Mouse (Mus musculus) liver, embryonic 11.5 days (tissue): ENCODE results near the gene Gbp7. TPM values are rescaled to one million over a fixed set of nuclear protein-coding genes. Genes with fewer than 3 reads are reported as not detected.
"Not testable (repeated sequence)": the region's sequence is repeated elsewhere in the genome, so short reads cannot be mapped to it uniquely, and the experiment has no call there.

Source experiments
- ATAC-seq: fragments of 200-750 bp; cut with Nextera tagmentation; replicated peaks from 2 replicates; pipeline ENCODE4 v1.8.0; 2017; ENCODE audit warnings: moderate number of reproducible peaks, mild to moderate bottlenecking, moderate TSS enrichment, moderate library complexity; ENCODE audit not compliant: low FRiP score
- DNase-seq: peaks from one replicate; pipeline ENCODE4 v3.0.0-alpha.2; 2017; ENCODE audit warnings: low spot score
- H3K27ac ChIP-seq: fragments of 300-500 bp; sonication (generic); 2 replicates; pipeline ENCODE4 v1.5.1; 2014; ENCODE audit warnings: mild to moderate bottlenecking, low read depth, low read length, control low read depth
- H3K27me3 ChIP-seq: fragments of 300-500 bp; sonication (generic); replicated peaks from 2 replicates; pipeline ENCODE4 v1.6.1; 2014; ENCODE audit warnings: low read length, mixed read lengths; ENCODE audit not compliant: control insufficient read depth, insufficient read depth
- H3K36me3 ChIP-seq: fragments of 300-500 bp; sonication (generic); 2 replicates; pipeline ENCODE4 v1.6.1; 2014; ENCODE audit warnings: mild to moderate bottlenecking, low read length, moderate library complexity, mixed read lengths; ENCODE audit not compliant: control insufficient read depth, insufficient read depth
- H3K4me1 ChIP-seq: fragments of 300-500 bp; sonication (generic); replicated peaks from 2 replicates; pipeline ENCODE4 v1.6.1; 2014; ENCODE audit warnings: low read length, mixed read lengths; ENCODE audit not compliant: control insufficient read depth, insufficient read depth
- H3K4me2 ChIP-seq: fragments of 300-500 bp; sonication (generic); 2 replicates; pipeline ENCODE4 v1.6.1; 2014; ENCODE audit warnings: mild to moderate bottlenecking, control low read depth, moderate library complexity
- H3K4me3 ChIP-seq: fragments of 300-500 bp; sonication (generic); 2 replicates; pipeline ENCODE4 v1.5.1; 2014; ENCODE audit warnings: low read depth, low read length, control low read depth
- H3K9ac ChIP-seq: fragments of 300-500 bp; sonication (generic); 2 replicates; pipeline ENCODE4 v1.6.1; 2014; ENCODE audit warnings: low read depth, low read length, control low read depth
- H3K9me3 ChIP-seq: fragments of 300-500 bp; sonication (generic); 2 replicates; pipeline ENCODE4 v1.6.1; 2016; ENCODE audit warnings: low read length, inconsistent platforms, mixed read lengths; ENCODE audit not compliant: control insufficient read depth
- WGBS: fragments of 180-500 bp; shearing (Covaris S2); extraction: QIAGEN DNeasy Blood & Tissue Kit; methylation state at CpG from one replicate; pipeline ENCODE4 v1.1.7; 2014; 5-methylcytosine and 5-hydroxymethylcytosine counted together
- polyA plus RNA-seq: library from polyadenylated mRNA; unstranded; fragments of >200 nt; fragmentation: Nextera tagmentation; extraction: Ambion mirVana; gene quantifications from 2 replicates; pipeline ENCODE4 v1.2.1, GENCODE M21; 2014

Gbp7 gene
- polyA plus RNA-seq, 1 experiment from 2014 or later, result 3.4 TPM

GRCm38 (mm10) chr3:142529597-142529996 is 545 bp upstream of the Gbp7 start:
- H3K36me3 ChIP-seq, result no peaks in the 10 kb centered on the region
- no peaks in the 10 kb centered on the region for H3K27me3 ChIP-seq
- 46% methylated on average over 2 of the region's 2 CpGs for WGBS
- no peaks in the 10 kb centered on the region for H3K4me1 ChIP-seq
- no peaks in the 10 kb centered on the region for H3K9me3 ChIP-seq
- H3K9ac ChIP-seq, result no peak overlapping the region
- ATAC-seq (no peak; the same call in 1 of the 2 replicates), DNase-seq (no peak)
- H3K4me3 ChIP-seq, result peak overlapping the region; percentile 63
- H3K27ac ChIP-seq, result no peak overlapping the region
- peak overlapping the region; percentile 94 for H3K4me2 ChIP-seq

GRCm38 (mm10) chr3:142531595-142531994 is 1.5 kb downstream of the Gbp7 start:
- Histone ChIP-seq H3K36me3 (no peaks in the 10 kb centered on the region), H3K4me1 (no peaks in the 10 kb centered on the region), H3K27ac (no peak overlapping the region), H3K9me3 (no peaks in the 10 kb centered on the region), H3K4me3 (no peak overlapping the region), H3K27me3 (no peaks in the 10 kb centered on the region), H3K9ac (no peak overlapping the region), H3K4me2 (no peak overlapping the region)
- 81% methylated on average over 3 of the region's 3 CpGs for WGBS
- ATAC-seq, result no peak
- no peak for DNase-seq

GRCm38 (mm10) chr3:142533185-142533584 is 3.0 kb downstream of the Gbp7 start:
- H3K27ac ChIP-seq, result no peak overlapping the region
- H3K4me3 ChIP-seq, result no peak overlapping the region
- H3K4me1 ChIP-seq, result no peaks in the 10 kb centered on the region
- ATAC-seq (no peak), DNase-seq (no peak)
- no peaks in the 10 kb centered on the region for H3K27me3 ChIP-seq
- H3K9ac ChIP-seq, result no peak overlapping the region
- WGBS, result 84% methylated on average over 3 of the region's 3 CpGs
- H3K4me2 ChIP-seq, result no peak overlapping the region
- no peaks in the 10 kb centered on the region for H3K9me3 ChIP-seq
- no peaks in the 10 kb centered on the region for H3K36me3 ChIP-seq

- WGBS, result 59% methylated on average over 1 of the region's 1 CpGs
- no peak overlapping the region for H3K4me2 ChIP-seq
- no peaks in the 10 kb centered on the region for H3K27me3 ChIP-seq
- ATAC-seq, result no peak
- no peaks in the 10 kb centered on the region for H3K9me3 ChIP-seq
- no peak overlapping the region for H3K27ac ChIP-seq
- H3K4me3 ChIP-seq, result no peak overlapping the region
- no peak overlapping the region for H3K9ac ChIP-seq
- no peak for DNase-seq
- no peaks in the 10 kb centered on the region for H3K36me3 ChIP-seq
- no peaks in the 10 kb centered on the region for H3K4me1 ChIP-seq
These were observed 5.5 kb downstream of the Gbp7 start for GRCm38 (mm10) chr3:142535667-142536066.

GRCm38 (mm10) chr3:142541391-142541790 is 11.2 kb downstream of the Gbp7 start:
- Histone ChIP-seq H3K27ac (no peak overlapping the region), H3K9ac (no peak overlapping the region), H3K4me1 (no peaks in the 10 kb centered on the region), H3K9me3 (no peaks in the 10 kb centered on the region), H3K4me3 (no peak overlapping the region), H3K36me3 (no peaks in the 10 kb centered on the region), H3K4me2 (no peak overlapping the region), H3K27me3 (no peaks in the 10 kb centered on the region)
- ATAC-seq, result no peak
- WGBS, result 81% methylated on average over 6 of the region's 6 CpGs
- no peak for DNase-seq

- H3K9me3 ChIP-seq, H3K4me1 ChIP-seq, H3K9ac ChIP-seq, H3K27me3 ChIP-seq, H3K36me3 ChIP-seq, H3K27ac ChIP-seq, H3K4me2 ChIP-seq, DNase-seq, H3K4me3 ChIP-seq, ATAC-seq: not testable (repeated sequence)
- 87% methylated on average over 12 of the region's 12 CpGs for WGBS
These were observed 12.6 kb downstream of the Gbp7 start for GRCm38 (mm10) chr3:142542776-142543175.

- Histone ChIP-seq H3K9ac (no peak overlapping the region), H3K4me3 (no peak overlapping the region), H3K27me3 (no peaks in the 10 kb centered on the region), H3K9me3 (no peaks in the 10 kb centered on the region), H3K36me3 (no peaks in the 10 kb centered on the region), H3K4me2 (no peak overlapping the region), H3K27ac (no peak overlapping the region), H3K4me1 (no peaks in the 10 kb centered on the region)
- 81% methylated on average over 3 of the region's 3 CpGs for WGBS
- DNase-seq (no peak), ATAC-seq (no peak)
These were observed 16.5 kb downstream of the Gbp7 start for GRCm38 (mm10) chr3:142546690-142547089.

DNA sequence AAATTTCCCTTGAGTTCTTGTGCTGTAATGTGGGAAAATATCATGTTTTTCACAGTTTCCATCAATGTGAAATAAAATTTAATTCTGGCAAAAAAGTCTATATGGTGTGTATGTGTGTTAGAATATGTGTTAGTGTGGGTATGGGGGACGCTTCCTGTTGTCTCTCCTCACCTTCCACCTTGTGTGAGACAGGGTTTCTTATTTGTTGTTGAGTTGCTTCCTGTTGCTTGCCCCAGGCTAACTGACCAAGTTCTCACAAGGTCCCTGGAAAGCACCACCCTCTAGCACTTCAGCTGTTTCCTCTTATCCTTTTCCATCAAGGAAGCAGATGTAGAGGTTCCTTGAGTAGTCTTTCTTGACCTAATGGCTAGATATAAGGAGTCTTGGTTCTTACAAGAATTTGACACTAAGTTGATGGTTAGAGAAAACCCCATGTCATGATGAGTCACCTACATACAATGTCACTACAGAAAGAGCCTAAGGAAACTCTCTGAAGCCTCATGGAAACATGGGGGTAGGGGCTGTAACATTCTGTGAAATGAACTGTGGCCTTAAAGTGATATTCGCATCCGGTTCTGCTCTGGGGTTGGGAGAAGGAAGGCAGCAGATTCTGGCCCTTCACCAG is 20.0 kb downstream of the Gbp7 start:
- Histone ChIP-seq H3K27me3 (no peaks in the 10 kb centered on the region), H3K9me3 (no peaks in the 10 kb centered on the region), H3K36me3 (no peaks in the 10 kb centered on the region), H3K4me2 (no peak overlapping the region), H3K4me1 (no peaks in the 10 kb centered on the region), H3K9ac (no peak overlapping the region), H3K27ac (no peak overlapping the region), H3K4me3 (no peak overlapping the region)
- no peak for ATAC-seq
- DNase-seq, result no peak
- 75% methylated on average over 3 of the region's 3 CpGs for WGBS

DNA sequence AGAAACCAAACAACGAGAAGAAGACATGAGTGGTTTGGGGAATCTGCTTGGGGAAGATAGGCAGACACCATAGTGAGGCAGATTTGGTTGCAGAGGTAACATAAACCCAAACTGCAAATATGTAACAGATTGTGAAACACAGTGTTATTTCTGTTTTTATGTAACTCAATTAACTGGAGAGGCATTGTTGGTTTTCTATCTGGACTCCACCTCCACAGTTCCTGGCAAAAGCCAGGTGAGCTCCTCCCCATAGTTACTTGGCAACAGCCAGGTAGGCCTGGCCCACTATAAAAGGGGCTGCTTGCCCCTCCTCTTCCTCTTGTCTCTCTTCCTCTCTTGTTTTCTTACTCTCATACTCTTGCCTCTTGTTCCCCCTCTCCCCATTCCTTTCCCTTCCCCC is 24.5 kb downstream of the Gbp7 start:
- H3K4me3 ChIP-seq, result no peak overlapping the region
- no peaks in the 10 kb centered on the region for H3K27me3 ChIP-seq
- 67% methylated on average over 1 of the region's 1 CpGs for WGBS
- no peak for ATAC-seq
- no peak for DNase-seq
- H3K4me1 ChIP-seq, result no peaks in the 10 kb centered on the region
- no peaks in the 10 kb centered on the region for H3K36me3 ChIP-seq
- H3K27ac ChIP-seq, result no peak overlapping the region
- H3K4me2 ChIP-seq, result no peak overlapping the region
- no peaks in the 10 kb centered on the region for H3K9me3 ChIP-seq
- H3K9ac ChIP-seq, result no peak overlapping the region
